Mouse (Mus musculus) adrenal gland, adult 8-10 months (tissue): ENCODE measurements around the gene Pam. TPM values are rescaled to one million over a fixed set of nuclear protein-coding genes. Genes with fewer than 3 reads are reported as not detected.
A peak's percentile ranks its signal among the peaks of the same experiment; 100 is the strongest.

Source experiments
- DNase-seq: peaks from one replicate; pipeline ENCODE4 v3.0.0; 2022
- total RNA-seq, 4 experiments: library from RNA; stranded (reverse); gene quantifications; 2 replicates each; pipeline ENCODE4 v1.2.4; 2022

Gene Pam
- 100 to 1,000 TPM; 360 to 563 (median 476) TPM for total RNA-seq

GRCm38 (mm10) chr1:98095246-98095990 is at the start of gene Pam:
Gene Pam (minus strand): TSS chr1:98095646.
- peak; percentile 84 for DNase-seq

GRCm38 (mm10) chr1:98144845-98145244 is 49.4 kb upstream of the Pam start:
- no peak for DNase-seq

- DNase-seq: no peak
These were observed 35.8 kb upstream of the Pam start for GRCm38 (mm10) chr1:98131244-98131643.

GRCm38 (mm10) chr1:98129561-98130347 is 34.3 kb upstream of the Pam start:
- DNase-seq: no peak

GRCm38 (mm10) chr1:98129111-98129510 is 33.7 kb upstream of the Pam start:
- DNase-seq: no peak

GRCm38 (mm10) chr1:98128338-98129096 is 33.1 kb upstream of the Pam start:
- DNase-seq: no peak

- DNase-seq: no peak
These were observed 30.8 kb upstream of the Pam start for GRCm38 (mm10) chr1:98126268-98126667.

- no peak for DNase-seq
These were observed 29.3 kb upstream of the Pam start for GRCm38 (mm10) chr1:98124727-98125126.

- no peak for DNase-seq
These were observed 24.1 kb upstream of the Pam start for GRCm38 (mm10) chr1:98119595-98119994.

- no peak for DNase-seq
These were observed 12.2 kb upstream of the Pam start for GRCm38 (mm10) chr1:98107599-98107998.

GRCm38 (mm10) chr1:98099441-98099840 is 4.0 kb upstream of the Pam start:
- DNase-seq: no peak

- no peak for DNase-seq
These were observed 2.7 kb upstream of the Pam start for GRCm38 (mm10) chr1:98097957-98098729.

- no peak for DNase-seq
These were observed 1.0 kb upstream of the Pam start for GRCm38 (mm10) chr1:98096396-98096935.

GRCm38 (mm10) chr1:98095991-98096330 is 515 bp upstream of the Pam start:
- DNase-seq: no peak

GRCm38 (mm10) chr1:98094811-98095245 is 618 bp downstream of the Pam start:
- DNase-seq: peak; percentile 30

GRCm38 (mm10) chr1:98089336-98089975 is 6.0 kb downstream of the Pam start:
- DNase-seq: no peak

GRCm38 (mm10) chr1:98086456-98086855 is 9.0 kb downstream of the Pam start:
- DNase-seq: no peak

GRCm38 (mm10) chr1:98084596-98085274 is 10.7 kb downstream of the Pam start:
- no peak for DNase-seq

GRCm38 (mm10) chr1:98083508-98083907 is 11.9 kb downstream of the Pam start:
- no peak for DNase-seq

- no peak for DNase-seq
These were observed 12.5 kb downstream of the Pam start for GRCm38 (mm10) chr1:98082988-98083387.

GRCm38 (mm10) chr1:98080431-98080830 is 15.0 kb downstream of the Pam start:
- DNase-seq: no peak
